Mouse (Mus musculus) liver, embryonic 14.5 days (tissue): ENCODE results near the gene Crybb1.

Experiments
- CTCF ChIP-seq: IDR thresholded peaks from 2 replicates; pipeline ENCODE4 v1.5.1; 2016; ENCODE audit warnings: antibody characterized with exemption, low read depth, control low read depth
- EP300 ChIP-seq: IDR thresholded peaks from 2 replicates; pipeline ENCODE4 v1.6.1; 2016; ENCODE audit warnings: antibody characterized with exemption, low read depth

DNA sequence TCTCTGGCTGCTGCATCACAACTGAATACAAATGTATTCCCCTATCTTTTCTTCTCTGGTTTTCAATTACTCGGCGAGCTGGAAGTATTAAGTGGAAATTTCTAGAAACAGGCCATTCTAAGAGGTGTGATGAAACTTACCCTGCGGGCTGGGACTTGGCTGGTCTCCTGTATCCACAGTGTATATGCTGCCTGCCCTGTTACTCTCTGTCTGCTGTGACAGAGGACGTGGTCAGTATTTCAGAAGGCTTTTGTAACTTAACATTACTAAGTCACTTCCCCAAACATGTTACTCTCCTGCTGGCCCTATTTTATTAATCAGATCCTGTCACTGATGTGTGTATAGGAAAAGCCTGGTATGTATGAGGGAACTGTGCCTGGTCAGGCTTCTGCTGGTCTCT lies 26.1 kb downstream of the Crybb1 start:
- no peak for TF ChIP-seq CTCF
- no peak for TF ChIP-seq EP300
